Mouse (Mus musculus): ENCODE data around the gene Ddx10. TPM values are rescaled to one million over a fixed set of nuclear protein-coding genes. Genes with fewer than 3 reads are reported as not detected.
"Not testable (repeated sequence)": the region's sequence is repeated elsewhere in the genome, so short reads cannot be mapped to it uniquely, and the experiment has no call there.

Gene Ddx10
- total RNA-seq, 2 experiments from 2014 or later = 7.7 to 10.6 TPM

DNA sequence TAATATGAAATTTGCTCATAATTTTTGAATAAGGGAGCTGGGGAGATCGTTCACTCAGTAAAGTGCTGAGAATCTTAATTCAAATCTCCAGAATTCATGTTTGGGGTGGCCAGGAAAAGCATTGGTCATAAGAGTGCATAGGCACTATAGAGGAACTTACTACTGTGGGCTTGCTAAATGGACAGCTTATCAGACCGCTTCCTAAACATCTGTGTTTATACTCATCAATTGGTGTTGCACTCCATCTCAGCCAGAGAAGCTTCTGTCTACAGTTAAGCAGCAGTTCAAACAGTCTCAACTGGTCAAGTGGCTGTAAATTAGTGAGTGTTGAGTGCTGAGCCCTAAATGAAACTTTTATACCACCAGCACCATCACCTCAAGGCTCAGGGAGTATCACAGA is 73.3 kb downstream of the Ddx10 start:
- intact Hi-C loops (cut with DNase I) = no loop called here
- DNase-seq = no peak

DNA sequence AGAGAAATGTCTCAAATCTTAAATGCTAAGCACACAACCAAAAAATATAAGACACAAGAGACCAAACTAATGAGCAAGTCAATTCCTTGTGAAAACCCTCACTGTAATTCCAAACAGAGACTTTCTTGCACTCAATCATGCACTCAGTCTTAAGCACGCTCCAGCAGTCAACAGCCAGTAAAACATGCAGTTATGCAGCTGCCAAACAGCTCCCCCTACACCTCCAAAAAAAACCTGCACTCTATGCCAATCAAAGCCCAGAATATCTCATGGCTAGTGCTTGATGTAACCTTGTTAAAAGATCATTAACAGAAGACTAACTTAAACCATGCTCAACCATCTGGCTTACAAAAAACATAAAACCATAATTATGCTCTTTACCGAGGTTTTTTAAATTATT is 74.6 kb downstream of the Ddx10 start:
- DNase-seq = no peak

DNA sequence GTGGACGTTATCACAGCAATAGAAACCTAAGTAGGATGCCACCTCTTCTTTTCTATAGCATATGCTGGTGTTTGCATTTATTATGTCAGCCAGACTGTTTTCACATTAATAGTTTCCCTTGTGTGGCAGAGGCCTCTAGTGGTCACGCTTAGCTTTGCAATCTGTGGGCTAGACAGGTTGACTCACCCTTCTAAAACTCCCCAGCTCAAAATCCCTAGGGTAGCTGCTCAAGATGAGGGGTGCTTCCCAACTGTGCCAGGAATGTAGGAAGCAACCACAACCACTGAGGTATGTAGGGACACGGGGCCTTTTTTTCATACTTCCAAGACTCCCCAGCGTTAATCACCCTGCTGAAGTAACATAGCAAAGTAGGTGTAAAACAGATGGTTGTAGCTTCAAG is 103.6 kb downstream of the Ddx10 start:
- peak; percentile 12 to 13 for DNase-seq

More for the DNA sequence above, 74.6 kb downstream of the Ddx10 start:
- intact Hi-C loops (cut with DNase I) = no loop called here

DNA sequence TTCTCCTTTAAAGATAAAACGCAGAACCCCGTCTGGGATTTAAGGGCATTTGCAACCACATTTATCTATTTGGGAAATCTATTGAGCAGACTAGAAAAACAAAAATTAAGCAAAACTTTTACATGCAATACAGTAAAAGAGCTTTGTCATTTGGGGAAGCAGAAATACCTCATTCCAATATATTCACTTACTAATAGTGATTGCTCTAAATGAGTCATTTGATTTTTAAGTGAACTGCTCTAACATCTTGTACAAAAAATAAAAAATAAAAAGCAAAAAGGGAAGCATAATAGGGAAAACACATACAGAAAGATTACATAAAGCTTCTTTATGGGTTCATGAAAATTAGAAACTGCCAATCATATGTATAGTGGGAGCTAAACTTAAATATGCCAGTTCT is 104.3 kb downstream of the Ddx10 start:
- intact Hi-C loops (cut with DNase I) = loop anchor here (10.0 kb wide), 1 partner anchor 649 kb away; no protein-coding TSS in a partner anchor
- no peak for DNase-seq

More for the DNA sequence above, 103.6 kb downstream of the Ddx10 start:
- intact Hi-C loops (cut with DNase I) = loop anchor here (10.0 kb wide), 1 partner anchor 649 kb away; no protein-coding TSS in a partner anchor

DNA sequence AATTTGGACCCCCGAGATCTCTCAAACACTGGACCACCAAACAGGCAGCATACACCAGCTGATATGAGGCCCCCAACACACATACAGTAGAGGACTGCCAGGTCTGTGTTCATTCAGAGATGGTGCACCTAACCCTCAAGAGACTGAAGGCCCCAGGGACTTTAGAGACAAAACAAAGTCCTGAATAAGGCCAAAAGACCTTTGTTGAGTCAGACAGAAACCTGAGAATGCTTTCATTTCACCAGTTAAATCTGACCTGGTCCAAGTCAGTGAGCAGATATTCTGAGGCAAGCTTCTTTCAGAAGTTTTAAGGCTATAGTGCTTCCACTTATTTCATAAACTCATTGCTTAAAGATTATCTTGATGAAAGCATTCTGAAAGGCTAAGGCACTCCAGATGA is 105.4 kb downstream of the Ddx10 start:
- intact Hi-C loops (cut with DNase I) = loop anchor here (10.0 kb wide), 1 partner anchor 648 kb away; no protein-coding TSS in a partner anchor
- DNase-seq = not testable (repeated sequence)

DNA sequence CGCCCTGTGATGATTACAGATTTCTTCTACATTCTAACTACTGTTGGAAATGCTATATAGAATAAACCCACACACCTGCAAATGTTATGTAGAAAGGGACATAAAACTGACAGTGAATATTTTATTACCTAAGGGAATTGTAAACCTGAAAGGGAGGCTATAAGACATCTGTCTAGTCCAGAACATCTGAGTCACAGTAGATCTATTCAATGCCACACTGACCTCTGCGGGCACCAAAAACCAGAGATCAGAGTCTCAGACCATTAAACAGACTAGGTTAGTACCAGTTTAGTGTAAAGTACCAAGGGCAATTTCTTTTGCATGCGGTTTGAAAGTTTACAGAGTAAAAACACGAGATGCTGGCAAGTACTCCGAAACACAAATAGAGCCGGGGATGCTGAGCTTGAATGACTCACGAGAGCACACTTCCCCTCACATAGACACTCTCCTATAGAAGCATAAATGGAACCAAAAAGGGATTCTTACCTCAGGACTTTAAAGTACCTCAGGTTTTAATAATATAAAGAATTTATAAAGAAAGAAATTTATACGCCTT is 107.2 kb downstream of the Ddx10 start:
- DNase-seq = no peak
- intact Hi-C loops (cut with DNase I) = loop anchor here (10.0 kb wide), 1 partner anchor 646 kb away; no protein-coding TSS in a partner anchor

DNA sequence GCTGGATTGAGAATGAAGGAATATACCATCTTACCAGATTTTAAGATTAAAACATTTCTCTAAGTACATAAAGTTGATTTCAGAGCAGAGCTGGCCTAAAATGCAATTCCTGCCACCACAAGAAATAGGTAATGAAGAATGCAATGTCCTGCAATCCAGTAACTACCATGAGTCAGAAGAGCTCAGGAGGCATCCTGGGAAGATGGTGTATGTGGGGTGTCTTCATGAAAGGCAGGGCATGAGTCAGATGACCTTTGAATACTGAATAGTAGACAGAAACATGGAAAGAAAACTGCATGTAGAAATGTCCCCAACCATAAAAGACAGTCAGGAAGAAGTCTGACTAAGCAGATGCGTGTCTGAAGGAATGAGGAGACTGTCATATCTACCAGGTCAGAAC is 115.0 kb downstream of the Ddx10 start:
- intact Hi-C loops (cut with DNase I) = no loop called here

DNA sequence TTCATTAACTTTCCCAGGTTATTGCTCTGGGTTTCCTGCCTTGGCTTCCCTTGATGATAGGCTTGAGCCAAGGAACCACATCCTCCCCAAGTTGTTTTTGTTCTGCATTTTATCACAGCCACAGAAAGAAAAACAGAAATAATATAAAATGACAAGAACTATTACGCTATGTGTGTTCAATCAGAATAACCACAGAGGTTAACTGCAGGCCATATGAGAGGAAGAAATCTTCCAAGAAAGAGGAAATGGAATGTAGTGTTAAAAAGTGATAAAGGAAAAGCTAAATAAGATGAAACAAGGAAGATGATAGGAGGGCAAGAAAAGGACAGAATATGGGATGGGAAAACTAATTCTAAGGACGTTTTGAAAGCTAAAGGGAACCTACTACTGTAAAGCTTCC is 117.4 kb downstream of the Ddx10 start:
- DNase-seq = no peak
- intact Hi-C loops (cut with DNase I) = no loop called here

More for the DNA sequence above, 115.0 kb downstream of the Ddx10 start:
- DNase-seq = no peak

DNA sequence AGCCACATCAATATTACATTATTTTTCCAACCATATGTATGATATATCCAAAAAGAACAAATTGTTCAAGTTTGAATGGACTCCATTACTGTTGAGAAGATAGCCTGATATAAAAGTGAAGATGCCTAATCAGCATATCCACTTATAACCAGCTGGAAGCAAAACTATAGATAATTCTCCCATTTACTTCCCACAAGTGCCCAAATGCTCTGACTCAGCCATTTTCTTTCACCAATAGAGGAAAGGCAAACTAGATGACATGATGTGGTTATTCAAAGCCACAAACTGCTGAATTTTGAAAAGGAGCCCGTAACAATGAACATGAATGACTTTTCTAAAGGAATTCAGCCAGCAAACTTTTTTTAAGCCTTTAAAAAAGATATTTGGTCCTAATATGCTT is 146.8 kb downstream of the Ddx10 start:
- no peak for DNase-seq
- intact Hi-C loops (cut with DNase I) = no loop called here

DNA sequence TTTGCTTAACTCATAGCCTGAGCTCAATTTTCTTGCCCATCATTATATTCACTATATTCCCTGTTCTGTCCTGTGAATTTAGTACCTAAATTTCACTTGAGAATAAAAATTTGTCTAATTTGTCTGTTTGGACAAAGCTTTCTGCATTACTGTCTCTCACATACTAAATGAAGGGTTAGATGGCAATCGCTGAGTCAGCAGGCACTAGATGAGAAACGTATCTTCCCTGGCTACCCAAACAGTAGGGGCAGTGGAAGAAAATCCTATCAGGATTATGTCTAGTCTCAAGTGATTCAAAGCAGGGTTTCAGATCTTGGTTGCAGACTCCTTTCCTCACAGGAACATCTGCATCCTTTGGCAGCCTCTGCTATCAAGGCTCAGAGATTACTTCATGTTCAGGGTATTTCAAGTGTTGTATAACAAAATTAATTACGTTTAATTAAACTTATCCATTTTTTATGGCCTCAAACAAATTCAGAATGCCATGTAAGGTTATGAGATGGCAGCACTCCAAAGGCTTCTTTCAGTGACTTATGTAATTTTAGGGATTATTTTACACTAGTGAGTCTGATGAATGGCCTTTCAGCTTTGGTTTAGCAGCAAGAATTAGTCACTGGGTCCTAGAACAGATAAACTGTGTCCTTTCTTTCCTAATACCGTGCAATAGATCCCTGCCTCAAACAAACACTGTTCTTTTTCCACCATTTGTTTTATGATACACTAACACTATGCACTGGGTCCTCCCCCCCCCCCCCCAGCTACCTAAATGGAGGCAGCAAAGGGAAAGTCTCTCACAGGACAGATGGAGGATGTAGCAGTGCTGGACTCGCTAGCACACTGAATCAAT is 152.3 kb downstream of the Ddx10 start:
- intact Hi-C loops (cut with DNase I) = no loop called here

DNA sequence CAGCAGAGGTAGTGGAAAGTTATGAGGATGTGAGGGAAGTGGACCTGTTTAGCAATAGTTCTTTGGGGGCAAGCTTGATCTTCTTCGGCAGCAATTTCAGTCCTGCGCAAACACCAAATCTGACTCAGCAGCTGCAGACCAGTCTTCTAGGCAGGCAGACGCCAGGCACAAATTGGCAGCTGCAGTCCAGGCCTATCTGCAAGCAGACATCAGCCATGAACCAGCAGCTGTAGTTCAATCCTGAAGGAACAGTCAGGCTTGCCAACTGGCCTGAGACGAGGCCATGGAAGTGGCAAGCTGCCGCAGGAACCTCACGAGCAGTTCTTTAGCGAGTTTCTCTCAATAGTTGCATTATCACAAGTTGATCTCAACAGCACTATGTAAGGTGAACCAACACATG is 153.3 kb downstream of the Ddx10 start:
- intact Hi-C loops (cut with DNase I) = no loop called here
- DNase-seq = peak; percentile 43 to 49

More for the DNA sequence above, 152.3 kb downstream of the Ddx10 start:
- no peak for DNase-seq

DNA sequence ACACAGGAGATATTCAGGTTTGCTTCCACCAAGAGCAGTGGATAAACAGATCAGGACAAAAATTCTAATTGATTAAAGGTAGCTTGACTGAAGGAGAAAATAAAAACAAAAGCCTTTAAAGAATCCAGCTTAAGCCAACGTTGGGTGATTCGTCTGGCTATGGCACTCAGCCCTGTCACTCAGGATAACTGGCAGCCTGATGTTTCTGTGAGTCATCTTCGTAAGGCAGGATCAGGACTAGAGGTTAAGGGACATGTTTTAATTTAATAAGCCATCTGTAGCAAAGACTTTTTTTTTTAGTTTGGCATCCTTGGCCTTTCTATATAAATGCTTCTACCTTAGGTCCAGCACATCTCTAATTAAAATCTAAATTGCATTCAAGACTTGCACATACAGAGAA is 170.2 kb downstream of the Ddx10 start:
- intact Hi-C loops (cut with DNase I) = no loop called here

DNA sequence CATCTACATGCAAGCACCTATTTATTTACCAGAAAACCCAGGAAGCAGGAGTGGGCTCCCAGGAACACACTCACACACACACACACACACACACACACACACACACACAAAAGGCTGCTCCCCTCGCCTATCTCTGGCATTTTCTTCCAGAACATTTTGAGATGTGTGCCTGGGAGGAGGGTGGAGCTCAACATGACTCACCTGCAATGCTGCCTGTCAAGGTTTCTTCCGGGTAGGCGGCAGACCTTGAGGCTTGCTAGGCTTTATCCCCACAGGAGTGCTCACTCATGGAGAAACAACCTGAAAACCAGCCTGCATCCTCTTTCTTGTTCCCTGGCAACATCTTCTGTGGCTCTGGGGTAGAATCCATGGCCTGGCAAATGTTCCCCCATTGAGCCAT is 171.9 kb downstream of the Ddx10 start:
- DNase-seq = no peak
- intact Hi-C loops (cut with DNase I) = no loop called here

More for the DNA sequence above, 170.2 kb downstream of the Ddx10 start:
- DNase-seq = no peak

DNA sequence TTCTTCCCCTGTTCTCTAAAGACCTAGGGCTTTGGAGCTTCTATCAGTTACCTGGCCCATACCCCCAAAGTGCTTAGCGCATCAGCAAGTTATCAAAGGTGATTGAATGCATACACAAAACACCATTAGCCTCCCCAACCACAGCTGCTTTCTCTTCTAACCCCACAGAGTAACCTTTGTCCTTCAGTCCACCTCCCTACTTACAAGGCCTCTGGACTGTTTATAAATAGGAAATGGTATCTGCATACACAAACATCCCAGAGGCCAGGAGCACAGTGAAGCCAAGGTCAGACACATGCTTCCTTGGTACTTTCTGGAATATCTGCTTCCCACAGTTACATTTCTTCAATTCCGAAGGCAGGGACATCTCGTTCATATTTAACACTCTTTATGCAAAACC is 173.4 kb downstream of the Ddx10 start:
- intact Hi-C loops (cut with DNase I) = no loop called here
- no peak for DNase-seq

DNA sequence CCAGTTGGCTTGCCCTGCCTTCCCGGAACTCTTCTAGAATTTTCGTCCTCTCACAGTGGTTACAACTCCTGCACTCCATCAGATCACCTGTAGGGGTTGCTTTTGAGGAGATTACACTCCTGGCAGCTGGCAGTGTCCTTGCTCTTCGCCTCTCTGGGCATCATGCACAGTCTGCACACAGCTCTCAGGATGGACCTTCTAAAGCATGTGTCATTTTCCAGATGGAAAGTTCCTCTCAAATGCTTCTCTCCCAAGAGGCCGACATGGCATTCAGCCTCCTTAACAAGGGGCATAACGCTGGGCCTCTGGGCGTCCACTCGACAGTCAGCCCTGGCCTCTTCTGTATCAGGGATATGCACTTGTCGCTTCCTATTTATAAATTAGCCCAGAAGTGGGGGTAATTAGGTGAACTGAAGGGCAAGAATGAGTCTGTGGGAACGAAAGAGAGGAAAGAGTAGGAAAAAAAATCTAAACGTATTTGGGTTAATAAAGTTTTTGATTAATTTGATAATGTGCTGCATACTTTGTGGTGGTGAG is 174.2 kb downstream of the Ddx10 start:
- no peak for DNase-seq
- intact Hi-C loops (cut with DNase I) = no loop called here

DNA sequence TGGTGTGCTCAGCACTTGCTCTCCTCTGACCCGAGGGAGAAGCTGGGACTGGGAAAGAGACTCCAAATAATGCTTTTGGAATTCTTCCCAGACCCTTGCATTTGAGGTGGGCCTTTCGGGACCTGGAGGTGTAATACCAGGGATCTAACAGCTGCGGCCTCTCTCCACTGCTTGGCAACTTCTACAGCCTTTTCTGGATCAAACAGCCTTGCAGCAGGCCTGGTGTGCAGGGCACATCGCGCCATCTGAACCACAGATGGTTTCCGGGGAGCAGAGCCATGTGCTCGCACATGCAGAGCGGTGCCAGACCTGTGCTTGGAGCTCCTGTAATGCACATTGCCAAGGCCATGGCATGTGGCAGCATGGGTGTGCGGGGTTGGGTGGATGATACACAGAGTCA is 175.8 kb downstream of the Ddx10 start:
- DNase-seq = no peak
- intact Hi-C loops (cut with DNase I) = no loop called here

DNA sequence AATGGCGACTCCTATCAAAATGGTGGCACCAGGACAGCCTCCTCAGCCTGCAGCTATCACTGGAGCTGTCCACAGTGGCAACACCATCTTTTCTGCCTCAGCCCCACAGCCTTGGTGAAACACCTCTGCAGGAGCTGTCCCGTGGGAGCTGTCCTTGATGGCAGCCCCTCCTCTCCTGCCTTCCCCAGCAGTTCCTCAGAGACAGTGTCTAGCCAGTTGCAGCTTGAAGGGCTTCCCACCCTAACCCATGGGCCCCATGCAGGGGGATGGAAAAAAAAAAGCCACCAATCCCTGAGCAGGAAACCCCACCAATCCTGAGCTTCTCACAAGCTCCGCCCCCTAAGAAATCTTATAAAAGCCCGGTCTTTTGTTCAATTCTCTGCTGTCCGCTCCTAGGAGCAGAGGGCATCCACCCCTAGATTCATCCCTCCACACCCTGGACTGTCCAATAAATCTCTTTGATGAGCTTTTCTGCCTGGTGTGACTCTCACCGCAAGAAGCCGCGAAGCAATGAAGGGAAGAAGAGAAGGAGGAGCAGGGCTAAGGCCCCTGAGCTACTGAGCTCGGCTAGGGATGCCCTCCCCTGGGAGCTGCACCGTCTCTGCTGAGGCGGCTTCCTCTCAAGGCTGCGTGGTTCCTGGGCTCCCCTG is 176.9 kb downstream of the Ddx10 start:
- intact Hi-C loops (cut with DNase I) = no loop called here
- no peak for DNase-seq

DNA sequence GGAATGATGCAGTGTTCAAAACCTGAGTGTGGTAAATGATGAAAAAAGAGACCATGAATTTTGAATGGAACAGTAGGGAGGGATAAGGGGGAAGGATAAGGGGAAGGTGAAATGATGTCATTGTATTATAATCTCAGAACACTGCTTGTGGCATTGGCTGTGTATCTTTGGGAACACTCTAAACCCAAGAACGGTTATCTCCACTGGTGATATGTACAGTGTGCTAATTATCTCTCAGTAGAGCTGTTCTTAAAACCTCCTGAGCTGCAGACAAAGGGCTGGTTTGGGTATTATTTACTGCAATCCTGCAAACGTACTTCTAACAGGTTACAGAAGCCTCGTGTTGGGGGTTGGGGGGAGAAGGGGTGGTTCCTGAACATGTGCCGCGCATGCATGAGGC is 179.7 kb downstream of the Ddx10 start:
- DNase-seq = no peak
- intact Hi-C loops (cut with DNase I) = no loop called here

DNA sequence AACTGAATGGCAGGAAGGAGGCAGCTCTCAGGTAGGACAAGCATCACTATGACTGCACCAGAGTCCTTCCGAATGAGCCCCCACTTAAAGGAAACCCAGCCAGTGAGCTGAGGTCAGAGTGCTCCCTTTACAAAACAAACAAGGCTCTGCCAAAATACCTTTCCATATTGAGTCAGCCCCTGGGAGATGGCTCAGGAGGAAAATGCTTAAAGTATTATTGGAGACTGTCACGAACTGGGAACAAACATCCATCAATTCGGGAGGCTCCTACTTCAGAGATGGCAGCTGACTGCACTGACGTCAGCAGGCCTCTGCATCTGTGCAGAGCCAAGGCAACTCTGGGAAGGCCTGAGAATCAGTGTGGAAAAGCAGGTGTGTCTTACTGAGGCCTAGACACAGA is 181.4 kb downstream of the Ddx10 start:
- DNase-seq = no peak
- intact Hi-C loops (cut with DNase I) = no loop called here

DNA sequence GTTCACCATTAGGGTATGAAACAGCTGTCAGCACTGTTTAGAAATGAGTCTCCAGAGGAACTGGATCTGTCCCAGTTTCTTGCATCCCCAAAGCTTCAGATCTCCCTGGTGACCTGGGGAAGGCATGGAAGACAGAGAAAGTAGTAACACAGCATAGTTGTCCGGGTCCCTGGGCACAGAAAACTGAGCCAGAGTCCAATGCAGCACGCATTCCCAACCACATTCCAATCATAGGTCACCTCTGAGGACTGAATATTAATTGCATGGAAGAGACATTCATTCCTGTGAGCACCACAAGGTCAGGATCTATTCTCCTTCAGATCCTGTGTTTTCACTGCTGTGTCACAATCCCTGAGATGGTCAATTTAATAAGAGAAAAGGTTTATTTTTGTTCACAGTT is 182.8 kb downstream of the Ddx10 start:
- intact Hi-C loops (cut with DNase I) = no loop called here
- no peak for DNase-seq

DNA sequence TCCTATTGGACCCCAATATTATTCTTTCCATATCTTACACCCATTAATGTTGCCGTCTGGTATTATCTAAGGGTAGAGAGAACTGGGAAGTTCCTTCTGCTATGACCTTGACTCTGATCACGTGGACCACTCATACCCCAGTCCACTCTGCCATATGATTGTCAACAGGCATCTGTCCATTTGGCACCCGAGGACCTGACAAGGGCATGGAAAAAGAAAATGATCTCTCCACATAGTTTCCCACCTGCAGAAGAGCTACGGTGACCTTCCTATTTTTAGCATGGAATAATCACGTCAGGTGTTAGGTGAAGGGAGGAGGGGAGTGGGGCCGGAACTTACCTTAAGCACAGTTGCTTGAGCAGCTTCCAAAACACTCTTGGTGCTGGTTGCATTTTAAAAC is 183.3 kb downstream of the Ddx10 start:
- intact Hi-C loops (cut with DNase I) = no loop called here
- DNase-seq = no peak
